Comparison of ENCODE assay signal across 8 mouse cellular contexts in the genomic region with DNA sequence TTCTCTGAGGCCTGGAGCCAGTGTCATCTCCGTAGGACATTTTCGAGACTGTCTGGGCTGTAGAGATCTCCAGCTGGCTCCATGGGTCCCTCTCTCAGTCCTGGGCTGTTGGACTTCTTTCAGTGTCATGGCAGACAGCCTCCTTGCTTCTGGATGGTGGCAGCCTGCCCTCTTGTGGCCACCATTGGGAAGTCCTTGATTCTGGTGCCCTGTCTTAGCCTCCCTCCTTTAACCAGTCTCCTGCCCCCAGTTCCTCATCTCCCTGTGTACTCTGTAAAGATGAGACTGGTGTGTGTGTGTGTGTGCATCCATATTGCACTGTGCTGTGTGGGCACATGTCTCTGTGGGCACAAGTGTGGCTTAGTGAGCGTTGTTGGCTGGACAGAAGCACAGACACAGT. TPM values are rescaled to one million over a fixed set of nuclear protein-coding genes. Genes with fewer than 3 reads are reported as not detected.
DNase-seq lines count a peak whose midpoint lies in the region; ATAC-seq lines count a peak whose summit lies in the region.

No protein-coding gene starts in this region.

- H3K4me2 ChIP-seq in forebrain, embryonic 14.5 days (ENCODE audit: low read length): no peak overlapping the region

- H3K36me3 ChIP-seq in forebrain, embryonic 14.5 days (ENCODE audit: control insufficient read depth, insufficient read depth, low read length): peaks cover 91% of the 10 kb centered on the region

- H3K9ac ChIP-seq in forebrain, embryonic 14.5 days (ENCODE audit: low read length): no peak overlapping the region

- H3K4me3 ChIP-seq in forebrain, embryonic 14.5 days (ENCODE audit: low read depth, low read length): no peak overlapping the region

- no peak overlapping the region for H3K27ac ChIP-seq in forebrain, embryonic 14.5 days (ENCODE audit: low read depth, low read length)

- WGBS in forebrain, embryonic 14.5 days: 75% methylated on average over 3 of the region's 3 CpGs

- H3K9me3 ChIP-seq in forebrain, embryonic 14.5 days (replicated peaks; ENCODE audit: control insufficient read depth, low read length): no peaks in the 10 kb centered on the region

- ATAC-seq in forebrain, embryonic 14.5 days: peak; percentile 45; the same call in 1 of the 2 replicates

- peak; percentile 10 for DNase-seq in urinary bladder, postnatal 14 days (ENCODE audit: low spot score)
- no peak for DNase-seq in urinary bladder, postnatal 25 days (ENCODE audit: low spot score)
- peak; percentile 9 for DNase-seq in c-Kit-positive CD71-positive TER-119-negative erythroid progenitor cells, embryonic 14.5 days (ENCODE audit: low read depth)
- peak; percentile 62 for DNase-seq in forebrain, embryonic 14.5 days (ENCODE audit: low spot score)
- DNase-seq in kidney, postnatal 10 days: peak; percentile 55
- DNase-seq in lung, postnatal 10 days: peak; percentile 23
- peak; percentile 63 to 64 for DNase-seq in right cerebral cortex, postnatal 10 days (ENCODE audit: low spot score in 2 of 2)
- DNase-seq in urinary bladder, adult 2 months (ENCODE audit: low spot score): no peak

- no peaks in the 10 kb centered on the region for H3K4me1 ChIP-seq in forebrain, embryonic 14.5 days (ENCODE audit: control insufficient read depth, insufficient read depth, low read length)

- H3K27me3 ChIP-seq in forebrain, embryonic 14.5 days (replicated peaks; ENCODE audit: control insufficient read depth, insufficient read depth, low read length): no peaks in the 10 kb centered on the region

RNA-seq across cellular contexts. Expression of a gene that starts 46.6 kb away (rescaled TPM):
- 654 and 880 TPM in 2 replicates for polyA plus RNA-seq in forebrain, embryonic 14.5 days (2014; fragmentation: Nextera tagmentation; extraction: Ambion mirVana)
- 0.41 and 0.66 TPM in 2 replicates for polyA plus RNA-seq in urinary bladder, adult 2 months (2012; rRNA removed)

RNA-seq across cellular contexts. Expression of a gene that starts 48.3 kb away (rescaled TPM):
- 4.3 and 5.1 TPM in 2 replicates for polyA plus RNA-seq in forebrain, embryonic 14.5 days (2014; fragmentation: Nextera tagmentation; extraction: Ambion mirVana)
- 23.8 and 29.9 TPM in 2 replicates for polyA plus RNA-seq in urinary bladder, adult 2 months (2012; rRNA removed)

RNA-seq across cellular contexts. Expression of a gene that starts 49.9 kb away (rescaled TPM):
- 4.0 and 4.5 TPM in 2 replicates for polyA plus RNA-seq in forebrain, embryonic 14.5 days (2014; fragmentation: Nextera tagmentation; extraction: Ambion mirVana)
- 23.0 and 23.7 TPM in 2 replicates for polyA plus RNA-seq in urinary bladder, adult 2 months (2012; rRNA removed)

Comparison
In these comparisons a context has a peak if more than half of its experiments do, and no peak if none do; other contexts are left out.
1. DNase-seq: peak in urinary bladder, postnatal 14 days (single experiment), c-Kit-positive CD71-positive TER-119-negative erythroid progenitor cells, embryonic 14.5 days (single experiment), forebrain, embryonic 14.5 days (single experiment), kidney, postnatal 10 days (single experiment), lung, postnatal 10 days (single experiment) and right cerebral cortex, postnatal 10 days (2 of 2); none in urinary bladder, postnatal 25 days (single experiment) and urinary bladder, adult 2 months (single experiment).
2. RNA of a gene that starts 46.6 kb away (polyA plus RNA-seq): 654 to 880 TPM in forebrain, embryonic 14.5 days; 0.41 to 0.66 TPM in urinary bladder, adult 2 months; every median in the first group is over 100 times any median in the second.